Mouse (Mus musculus) limb, embryonic 14.5 days (tissue): Measurements from ENCODE around the gene Wdr66. TPM values are rescaled to one million over a fixed set of nuclear protein-coding genes. Genes with fewer than 3 reads are reported as not detected.

ENCODE experiments used
- ATAC-seq: fragments of 200-750 bp; cut with Nextera tagmentation; 2 replicates; pipeline ENCODE4 v1.8.0; 2017; ENCODE audit warnings: low read depth, moderate number of reproducible peaks, moderate TSS enrichment; ENCODE audit not compliant: low FRiP score
- DNase-seq: peaks from one replicate; pipeline ENCODE4 v3.0.0-alpha.2; 2015; ENCODE audit warnings: low spot score
- H3K27ac ChIP-seq: fragments of 300-500 bp; sonication (generic); replicated peaks from 2 replicates; pipeline ENCODE4 v1.5.1; 2014; ENCODE audit warnings: low read depth, mild to moderate bottlenecking, low read length, moderate library complexity, mixed read lengths
- H3K27me3 ChIP-seq: fragments of 300-500 bp; sonication (generic); 2 replicates; pipeline ENCODE4 v1.6.1; 2014; ENCODE audit warnings: low read length, mixed read lengths; ENCODE audit not compliant: control insufficient read depth, insufficient read depth
- H3K36me3 ChIP-seq: fragments of 300-500 bp; sonication (generic); 2 replicates; pipeline ENCODE4 v1.6.1; 2014; ENCODE audit warnings: mild to moderate bottlenecking, low read length, moderate library complexity, mixed read lengths; ENCODE audit not compliant: control insufficient read depth, insufficient read depth
- H3K4me1 ChIP-seq: fragments of 300-500 bp; sonication (generic); 2 replicates; pipeline ENCODE4 v1.6.1; 2014; ENCODE audit warnings: antibody characterized with exemption, low read length, mixed read lengths; ENCODE audit not compliant: control insufficient read depth, insufficient read depth
- H3K4me2 ChIP-seq: fragments of 300-500 bp; sonication (generic); replicated peaks from 2 replicates; pipeline ENCODE4 v1.6.1; 2014; ENCODE audit warnings: low read depth, mild to moderate bottlenecking, low read length, moderate library complexity; ENCODE audit not compliant: severe bottlenecking
- H3K4me3 ChIP-seq: fragments of 300-500 bp; sonication (generic); replicated peaks from 2 replicates; pipeline ENCODE4 v1.5.1; 2014; ENCODE audit warnings: low read length
- H3K9ac ChIP-seq: fragments of 300-500 bp; sonication (generic); 2 replicates; pipeline ENCODE4 v1.6.1; 2014; ENCODE audit warnings: mild to moderate bottlenecking, low read depth, low read length, moderate library complexity; ENCODE audit not compliant: severe bottlenecking
- H3K9me3 ChIP-seq: fragments of 300-500 bp; sonication (generic); 2 replicates; pipeline ENCODE4 v1.6.1; 2016; ENCODE audit warnings: low read length; ENCODE audit not compliant: control insufficient read depth
- POLR2A ChIP-seq: fragments of 200-500 bp; IDR thresholded peaks from 2 replicates; pipeline ENCODE4 v1.8.0; 2012; ENCODE audit warnings: inconsistent platforms, mild to moderate bottlenecking, moderate library complexity, borderline replicate concordance; ENCODE audit not compliant: insufficient read depth, insufficient read length; ENCODE audit errors: extremely low read depth
- WGBS: fragments of 180-500 bp; shearing (Covaris S2); extraction: QIAGEN DNeasy Blood & Tissue Kit; methylation state at CpG from one replicate; pipeline ENCODE4 v1.1.7; 2014; 5-methylcytosine and 5-hydroxymethylcytosine counted together
- polyA plus RNA-seq, 2 experiments: library from polyadenylated mRNA; depleted of rRNA in 1 of 2; stranded (reverse) in 1 of 2; unstranded in 1 of 2; fragments of >200 nt; fragmentation: Nextera tagmentation in 1 of 2; extraction: Ambion mirVana in 1 of 2; gene quantifications; 2 replicates each; pipeline versions ENCODE4 v1.2.1 to v1.2.3; 2012 to 2014

Wdr66 gene
- polyA plus RNA-seq, 2 experiments = 0.50 to 0.87 TPM

DNA sequence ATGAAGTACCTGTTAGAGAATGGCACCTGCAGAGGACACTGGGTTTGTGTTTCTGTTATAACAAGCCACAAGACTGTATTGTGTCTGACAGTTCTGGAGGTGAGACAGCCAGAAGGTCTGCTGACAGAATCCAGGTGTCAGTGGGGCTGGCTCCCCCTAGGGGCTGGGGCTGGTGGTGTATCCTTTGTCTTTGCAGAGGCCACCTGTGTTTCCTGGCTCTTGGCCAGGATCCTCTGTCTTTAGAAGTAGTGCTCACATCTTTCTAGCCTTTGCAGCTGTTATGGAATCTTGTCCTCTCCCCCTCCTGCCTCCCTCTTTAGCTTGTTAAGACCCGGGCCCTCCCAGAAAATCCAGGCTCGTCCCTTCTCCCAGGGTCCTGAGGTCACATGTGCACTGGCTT, 16.2 kb upstream of the Wdr66 start:
- no peak for TF ChIP-seq POLR2A
- peak; percentile 50 for ATAC-seq
- 0 out of 2 replicates have a peak overlapping the region, but pooled peaks have one; percentile 8 for H3K9ac ChIP-seq
- no peaks in the 10 kb centered on the region for H3K9me3 ChIP-seq
- no peak overlapping the region for H3K4me2 ChIP-seq
- H3K27ac ChIP-seq = no peak overlapping the region
- H3K4me1 ChIP-seq = no peaks in the 10 kb centered on the region
- WGBS = 41% methylated on average over 2 of the region's 2 CpGs
- no peak overlapping the region for H3K4me3 ChIP-seq
- H3K27me3 ChIP-seq = no peaks in the 10 kb centered on the region
- H3K36me3 ChIP-seq = peaks cover 46% of the 10 kb centered on the region
- peak; percentile 76 for DNase-seq

GRCm38 (mm10) chr5:123236426-123236825, 15.5 kb upstream of the Wdr66 start:
- no peak overlapping the region for H3K4me3 ChIP-seq
- TF ChIP-seq POLR2A = no peak
- no peaks in the 10 kb centered on the region for H3K4me1 ChIP-seq
- H3K27me3 ChIP-seq = no peaks in the 10 kb centered on the region
- H3K9ac ChIP-seq = no peak overlapping the region
- peak; percentile 2 for DNase-seq
- no peak overlapping the region for H3K27ac ChIP-seq
- H3K36me3 ChIP-seq = peaks cover 48% of the 10 kb centered on the region
- no peaks in the 10 kb centered on the region for H3K9me3 ChIP-seq
- whole genome bisulfite sequencing = 85% methylated on average over 9 of the region's 9 CpGs
- no peak for ATAC-seq
- no peak overlapping the region for H3K4me2 ChIP-seq

- 94% methylated on average over 11 of the region's 11 CpGs for WGBS
- Histone ChIP-seq H3K4me2 (no peak overlapping the region), H3K27ac (no peak overlapping the region), H3K9me3 (no peaks in the 10 kb centered on the region), H3K4me1 (no peaks in the 10 kb centered on the region), H3K36me3 (peaks cover 75% of the 10 kb centered on the region), H3K4me3 (no peak overlapping the region), H3K9ac (no peak overlapping the region), H3K27me3 (no peaks in the 10 kb centered on the region)
- no peak for ATAC-seq
- no peak for TF ChIP-seq POLR2A
- no peak for DNase-seq
Observed at GRCm38 (mm10) chr5:123239501-123239900, 12.4 kb upstream of the Wdr66 start.

GRCm38 (mm10) chr5:123245518-123245917, 6.4 kb upstream of the Wdr66 start:
- H3K4me2 ChIP-seq = no peak overlapping the region
- no peak for TF ChIP-seq POLR2A
- DNase-seq (no peak), ATAC-seq (no peak)
- no peak overlapping the region for H3K9ac ChIP-seq
- H3K36me3 ChIP-seq = peaks cover 50% of the 10 kb centered on the region
- 17% methylated on average over 4 of the region's 4 CpGs for WGBS
- no peaks in the 10 kb centered on the region for H3K4me1 ChIP-seq
- H3K9me3 ChIP-seq = no peaks in the 10 kb centered on the region
- no peaks in the 10 kb centered on the region for H3K27me3 ChIP-seq
- H3K4me3 ChIP-seq = no peak overlapping the region
- no peak overlapping the region for H3K27ac ChIP-seq

DNA sequence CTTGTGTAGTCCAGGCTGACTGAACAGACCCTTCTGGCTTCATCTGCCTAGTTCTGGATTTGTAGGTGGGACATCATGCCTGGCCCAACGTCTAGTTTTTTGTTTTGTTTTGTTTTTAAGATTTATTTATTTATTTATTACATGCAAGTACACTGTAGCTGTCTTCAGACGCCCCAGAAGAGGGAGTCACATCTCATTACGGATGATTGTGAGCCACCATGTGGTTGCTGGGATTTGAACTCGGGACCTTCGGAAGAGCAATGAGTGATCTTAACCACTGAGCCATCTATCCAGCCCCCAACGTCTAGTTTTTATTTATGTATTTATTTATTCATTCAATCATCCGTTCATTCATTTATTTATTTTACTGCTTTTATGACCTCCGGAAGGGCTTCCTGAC, 512 bp upstream of the Wdr66 start:
- Histone ChIP-seq H3K36me3 (0 out of 2 replicates have a peak, but pooled peaks cover 11% of the 10 kb centered on the region), H3K4me3 (no peak overlapping the region), H3K27ac (no peak overlapping the region), H3K27me3 (no peaks in the 10 kb centered on the region), H3K9ac (no peak overlapping the region), H3K9me3 (no peaks in the 10 kb centered on the region), H3K4me2 (peak overlapping the region; percentile 66; the same call in 1 of the 2 replicates), H3K4me1 (no peaks in the 10 kb centered on the region)
- DNase-seq = no peak
- no peak for TF ChIP-seq POLR2A
- no peak for ATAC-seq
- 68% methylated on average over 8 of the region's 8 CpGs for WGBS
